Comparison of ENCODE assay signal across 8 mouse cellular contexts in the genomic region with DNA sequence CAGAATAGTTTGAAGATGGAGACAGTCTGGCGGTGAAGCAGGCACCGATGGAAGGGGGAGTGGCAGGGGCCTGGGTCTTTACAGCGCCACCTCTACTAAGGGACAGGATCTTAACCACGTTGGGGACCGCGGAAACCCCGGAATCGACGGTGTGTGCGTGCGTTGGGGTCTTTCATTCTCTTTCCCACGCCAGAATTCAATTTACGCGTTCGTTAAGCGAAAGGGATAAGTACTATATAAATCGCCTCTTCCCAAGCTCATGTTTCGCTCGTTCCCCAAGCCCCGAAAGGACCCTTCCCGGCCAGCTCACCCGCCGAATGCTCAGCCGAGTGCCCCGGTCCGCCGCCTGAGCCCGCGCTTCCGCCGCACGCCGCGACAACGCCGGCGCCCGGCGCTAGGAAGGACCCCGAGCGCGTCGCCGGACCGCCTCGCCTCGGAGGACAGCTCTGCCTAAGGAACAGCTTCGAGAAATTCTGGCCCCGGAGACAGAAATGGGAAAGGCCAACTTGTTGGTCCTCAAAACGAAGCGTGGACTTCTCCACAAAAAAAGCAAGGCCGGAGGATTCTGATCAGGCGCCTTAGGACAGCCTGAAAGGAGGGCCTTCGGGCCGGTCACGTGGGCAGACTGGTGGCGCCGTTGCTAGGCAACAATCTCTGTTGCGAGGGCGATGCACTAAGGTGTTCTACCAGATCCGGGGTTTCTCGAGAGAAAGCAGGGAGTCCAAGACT. TPM values are rescaled to one million over a fixed set of nuclear protein-coding genes. Genes with fewer than 3 reads are reported as not detected.
DNase-seq lines count a peak whose midpoint lies in the region; ATAC-seq lines count a peak whose summit lies in the region.

A gene (minus strand): TSS at position 401 of the 729 bp plus-strand sequence.
A gene (plus strand): TSS at position 620 of the 729 bp plus-strand sequence.

- intact Hi-C loops in gastrocnemius, postnatal 14 days (cut with DNase I; ENCODE audit: low total_unique reads): no loop called here
- intact Hi-C loops in left cerebral cortex, postnatal 10 days (cut with DNase I): no loop called here

- ATAC-seq in inflammation-experienced regulatory T-cells, adult 6 months: peak; percentile 89
- ATAC-seq in megakaryocyte-erythroid progenitor cell, adult 5-6 weeks (replicated peaks; ENCODE audit: low FRiP score, low TSS enrichment, poor library complexity, severe bottlenecking): peak; percentile 78

- peak; percentile 95 for DNase-seq in adipocyte (ENCODE audit: low spot score)
- DNase-seq in embryo, embryonic 10 days (ENCODE audit: low spot score): peak; percentile 94
- peak; percentile 89 for DNase-seq in gastrocnemius, postnatal 14 days
- peak; percentile 89 to 94 for DNase-seq in left cerebral cortex, postnatal 10 days (ENCODE audit: extremely low spot score in 1 of 2, low spot score in 2 of 2)
- peak; percentile 93 for DNase-seq in right cerebral cortex, postnatal 25 days
- DNase-seq in urinary bladder, postnatal 4 days (ENCODE audit: low spot score in 2 of 2): peak; percentile 87 to 91

RNA-seq across cellular contexts. Expression of the first gene that starts in this region (rescaled TPM):
- total RNA-seq in gastrocnemius, postnatal 14 days (2021): 10 to 100 TPM; 31.1 to 31.7 TPM
- polyA plus RNA-seq in inflammation-experienced regulatory T-cells, adult 6 months (2017; shearing (Covaris generic)): 100 to 1,000 TPM; 111 to 148 (median 126) TPM
- 100 to 1,000 TPM; 101 to 102 TPM for total RNA-seq in left cerebral cortex, postnatal 10 days (2021)
- 335 and 342 TPM in 2 replicates for total RNA-seq in megakaryocyte-erythroid progenitor cell, adult 5-6 weeks (2014; fragmentation: Nextera tagmentation)
- total RNA-seq in megakaryocyte-erythroid progenitor cell, adult 5-6 weeks (2017): 171 and 175 TPM in 2 replicates

RNA-seq across cellular contexts. Expression of the second gene that starts in this region (rescaled TPM):
- total RNA-seq in gastrocnemius, postnatal 14 days (2021): not detected
- polyA plus RNA-seq in inflammation-experienced regulatory T-cells, adult 6 months (2017; shearing (Covaris generic)): not detected
- total RNA-seq in left cerebral cortex, postnatal 10 days (2021): 1 to 10 TPM; 1.3 to 1.6 TPM
- total RNA-seq in megakaryocyte-erythroid progenitor cell, adult 5-6 weeks (2014; fragmentation: Nextera tagmentation): 2.0 TPM in 1 of 2 replicates, not detected in the other
- not detected in 2 replicates for total RNA-seq in megakaryocyte-erythroid progenitor cell, adult 5-6 weeks (2017)

Comparison
In these comparisons a context has a peak if more than half of its experiments do, and no peak if none do; other contexts are left out.
1. Peak in every context shown above with its lines: DNase-seq and ATAC-seq.